Mouse (Mus musculus): Measurements from ENCODE around the gene Mmp13. TPM values are rescaled to one million over a fixed set of nuclear protein-coding genes. Genes with fewer than 3 reads are reported as not detected.
"Not testable (repeated sequence)": the region's sequence is repeated elsewhere in the genome, so short reads cannot be mapped to it uniquely, and the experiment has no call there.

The Mmp13 gene
- polyA plus RNA-seq (2014; fragmentation: Nextera tagmentation; extraction: Ambion mirVana) = not detected in 2 replicates

DNA sequence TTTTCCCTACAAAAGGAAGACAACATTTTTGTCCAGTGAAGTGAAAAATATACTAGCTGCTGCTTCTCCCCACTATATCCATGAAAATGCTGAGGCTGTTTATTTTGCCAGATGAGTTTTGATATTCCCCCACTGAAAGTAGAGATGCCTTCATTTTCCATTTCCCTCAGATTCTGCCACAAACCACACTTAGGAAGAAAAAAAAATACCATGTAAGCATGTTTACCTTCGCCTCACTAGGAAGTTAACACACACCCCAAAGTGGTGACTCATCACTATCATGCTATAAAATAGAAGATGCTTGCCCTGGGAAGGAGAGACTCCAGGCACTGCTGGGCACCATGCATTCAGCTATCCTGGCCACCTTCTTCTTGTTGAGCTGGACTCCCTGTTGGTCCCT is at the start of gene Mmp13:
Gene Mmp13, plus strand, starts transcription at position 301 of the 400 bp plus-strand sequence.
- 79% methylated on average over 1 of the region's 1 CpGs for WGBS
- DNase-seq (ENCODE audit: low spot score) = no peak
- H3K27me3 ChIP-seq (ENCODE audit: control insufficient read depth, insufficient read depth, low read length) = no peaks in the 10 kb centered on the region

DNA sequence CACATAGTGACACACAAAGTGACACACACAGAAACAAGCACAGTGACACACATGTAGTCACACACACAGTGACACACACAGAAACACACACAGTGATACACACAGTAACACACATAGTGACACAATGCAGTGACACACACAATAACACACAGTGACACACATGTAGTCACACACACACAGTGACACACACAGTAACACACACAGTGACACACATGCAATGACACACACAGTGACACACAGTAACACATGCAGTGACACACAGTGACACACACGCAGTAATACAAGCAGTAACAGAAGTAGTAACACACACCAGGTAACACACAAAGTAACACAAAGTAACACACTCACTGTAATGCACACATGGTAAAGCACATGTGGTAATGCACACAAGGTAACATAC is 33.7 kb upstream of the Mmp13 start:
- Histone ChIP-seq H3K27ac (replicated peaks; ENCODE audit: low read depth, low read length) (no peak overlapping the region), H3K9ac (replicated peaks; ENCODE audit: low read length) (no peak overlapping the region), H3K36me3 (replicated peaks; ENCODE audit: control insufficient read depth, insufficient read depth, low read depth, low read length) (no peaks in the 10 kb centered on the region), H3K27me3 (ENCODE audit: control insufficient read depth, insufficient read depth, low read length) (no peaks in the 10 kb centered on the region), H3K9me3 (replicated peaks; ENCODE audit: control insufficient read depth, low read length) (no peaks in the 10 kb centered on the region), H3K4me1 (ENCODE audit: control insufficient read depth, insufficient read depth, low read length) (no peaks in the 10 kb centered on the region), H3K4me2 (ENCODE audit: low read depth, low read length) (no peak overlapping the region), H3K4me3 (ENCODE audit: low read depth, low read length) (no peak overlapping the region)
- DNase-seq (ENCODE audit: low spot score) (no peak), ATAC-seq (replicated peaks; ENCODE audit: insufficient number of reproducible peaks, low FRiP score, low TSS enrichment, low read depth) (no peak)
- 95% methylated on average over 1 of the region's 1 CpGs for WGBS

More for the DNA sequence above, at the start of gene Mmp13:
- H3K36me3 ChIP-seq (replicated peaks; ENCODE audit: control insufficient read depth, insufficient read depth, low read depth, low read length) = no peaks in the 10 kb centered on the region
- ATAC-seq (replicated peaks; ENCODE audit: insufficient number of reproducible peaks, low FRiP score, low TSS enrichment, low read depth) = no peak
- H3K9me3 ChIP-seq (replicated peaks; ENCODE audit: control insufficient read depth, low read length) = no peaks in the 10 kb centered on the region
- H3K4me1 ChIP-seq (ENCODE audit: control insufficient read depth, insufficient read depth, low read length) = no peaks in the 10 kb centered on the region
- H3K4me2 ChIP-seq (ENCODE audit: low read depth, low read length) = no peak within 1 kb of the TSS
- no peak within 1 kb of the TSS for H3K27ac ChIP-seq (replicated peaks; ENCODE audit: low read depth, low read length)
- H3K4me3 ChIP-seq (ENCODE audit: low read depth, low read length) = no peak within 1 kb of the TSS
- no peak within 1 kb of the TSS for H3K9ac ChIP-seq (replicated peaks; ENCODE audit: low read length)

DNA sequence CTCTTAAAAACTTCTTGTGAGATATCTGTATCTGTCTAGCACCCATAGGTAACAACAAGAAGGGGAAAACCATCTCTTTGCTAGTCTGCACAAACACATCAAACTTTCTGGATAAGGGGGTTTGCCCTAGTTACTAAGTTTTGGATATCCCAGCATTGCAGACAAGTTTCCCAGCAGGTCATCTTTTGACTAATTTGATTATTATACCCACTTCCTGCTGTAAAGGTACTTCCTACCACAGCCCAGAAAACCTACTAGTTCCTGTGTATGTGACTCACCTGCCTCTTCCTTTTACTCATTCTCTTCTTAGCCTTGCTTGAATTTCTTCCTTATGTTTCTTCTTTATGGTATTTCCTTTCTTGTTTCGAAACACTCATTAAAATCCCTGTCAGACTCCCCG is 32.3 kb upstream of the Mmp13 start:
- no peaks in the 10 kb centered on the region for H3K36me3 ChIP-seq (replicated peaks; ENCODE audit: control insufficient read depth, insufficient read depth, low read depth, low read length)
- no peak overlapping the region for H3K4me2 ChIP-seq (ENCODE audit: low read depth, low read length)
- no peaks in the 10 kb centered on the region for H3K4me1 ChIP-seq (ENCODE audit: control insufficient read depth, insufficient read depth, low read length)
- H3K4me3 ChIP-seq (ENCODE audit: low read depth, low read length) = no peak overlapping the region
- no peak overlapping the region for H3K27ac ChIP-seq (replicated peaks; ENCODE audit: low read depth, low read length)
- ATAC-seq (replicated peaks; ENCODE audit: insufficient number of reproducible peaks, low FRiP score, low TSS enrichment, low read depth) (no peak), DNase-seq (ENCODE audit: low spot score) (no peak)
- no peak overlapping the region for H3K9ac ChIP-seq (replicated peaks; ENCODE audit: low read length)
- H3K27me3 ChIP-seq (ENCODE audit: control insufficient read depth, insufficient read depth, low read length) = no peaks in the 10 kb centered on the region
- no peaks in the 10 kb centered on the region for H3K9me3 ChIP-seq (replicated peaks; ENCODE audit: control insufficient read depth, low read length)
- 75% methylated on average over 2 of the region's 2 CpGs for WGBS

DNA sequence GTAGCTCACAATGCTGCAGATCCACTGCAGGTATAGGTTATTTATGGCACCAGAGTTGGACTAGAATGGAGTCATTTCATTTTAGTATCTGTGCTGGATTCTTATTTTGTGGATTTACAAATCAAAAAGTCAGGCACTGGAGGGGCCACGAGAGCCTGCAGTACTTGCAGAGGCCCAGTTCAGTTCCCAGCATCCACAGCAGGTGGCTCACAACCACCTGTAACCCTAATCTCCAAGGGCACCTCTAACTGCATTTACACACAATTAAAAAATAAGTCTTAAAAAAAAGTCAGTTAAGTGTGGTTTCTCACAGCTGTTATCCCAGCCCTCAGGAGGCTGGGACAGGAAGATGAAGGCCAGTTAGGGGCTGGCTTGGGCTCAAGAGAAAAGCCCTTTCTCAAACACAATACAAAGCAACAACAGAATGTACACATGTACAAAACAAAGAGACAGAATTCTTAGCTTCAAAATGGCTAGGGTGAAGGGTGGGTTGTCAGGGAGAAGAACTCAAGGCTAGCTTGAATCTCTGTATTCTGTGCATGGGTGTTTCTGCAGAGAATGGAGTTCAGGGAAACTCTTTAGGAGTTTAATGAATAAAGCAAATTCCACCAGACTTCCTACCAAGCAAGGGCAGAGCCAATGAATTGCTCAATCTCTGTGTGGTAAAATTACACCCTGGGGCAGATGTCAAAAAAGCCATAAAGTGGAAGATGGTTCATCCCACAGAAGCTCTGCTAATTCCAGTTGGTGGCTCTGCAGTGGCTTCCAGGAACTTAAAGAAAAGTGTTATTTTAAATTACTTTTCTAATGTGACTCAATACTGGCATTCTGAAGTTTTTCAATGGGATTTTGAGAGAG is 19.3 kb upstream of the Mmp13 start:
- H3K4me2 ChIP-seq (ENCODE audit: low read depth, low read length) = no peak overlapping the region
- no peak overlapping the region for H3K27ac ChIP-seq (replicated peaks; ENCODE audit: low read depth, low read length)
- ATAC-seq (replicated peaks; ENCODE audit: insufficient number of reproducible peaks, low FRiP score, low TSS enrichment, low read depth) (no peak), DNase-seq (ENCODE audit: low spot score) (no peak)
- H3K36me3 ChIP-seq (replicated peaks; ENCODE audit: control insufficient read depth, insufficient read depth, low read depth, low read length) = no peaks in the 10 kb centered on the region
- no peak overlapping the region for H3K9ac ChIP-seq (replicated peaks; ENCODE audit: low read length)
- no peaks in the 10 kb centered on the region for H3K27me3 ChIP-seq (ENCODE audit: control insufficient read depth, insufficient read depth, low read length)
- H3K4me1 ChIP-seq (ENCODE audit: control insufficient read depth, insufficient read depth, low read length) = no peaks in the 10 kb centered on the region
- WGBS = 78% methylated on average over 1 of the region's 1 CpGs
- H3K9me3 ChIP-seq (replicated peaks; ENCODE audit: control insufficient read depth, low read length) = no peaks in the 10 kb centered on the region
- no peak overlapping the region for H3K4me3 ChIP-seq (ENCODE audit: low read depth, low read length)

DNA sequence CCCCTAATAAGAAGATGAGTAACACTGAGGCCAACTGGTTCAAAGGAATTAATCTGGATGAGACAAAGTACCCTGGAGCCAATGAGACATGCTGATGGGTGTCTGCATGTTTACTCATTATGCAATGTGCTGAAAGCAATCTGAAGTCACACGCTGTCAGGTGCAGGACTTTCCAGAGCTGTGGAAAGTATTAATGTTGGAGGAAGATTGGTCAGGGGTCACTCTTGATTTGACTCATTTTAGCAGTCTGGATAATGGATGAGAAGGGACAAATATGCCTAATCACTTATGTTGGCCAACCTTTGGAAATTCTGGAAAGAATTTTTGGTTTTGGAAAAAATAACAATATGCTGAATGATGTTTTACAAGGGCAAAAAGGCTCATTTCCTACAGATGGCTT is 10.6 kb upstream of the Mmp13 start:
- H3K4me2 ChIP-seq (ENCODE audit: low read depth, low read length) = no peak overlapping the region
- no peaks in the 10 kb centered on the region for H3K36me3 ChIP-seq (replicated peaks; ENCODE audit: control insufficient read depth, insufficient read depth, low read depth, low read length)
- 89% methylated on average over 1 of the region's 1 CpGs for WGBS
- H3K4me1 ChIP-seq (ENCODE audit: control insufficient read depth, insufficient read depth, low read length) = no peaks in the 10 kb centered on the region
- DNase-seq (ENCODE audit: low spot score) (no peak), ATAC-seq (replicated peaks; ENCODE audit: insufficient number of reproducible peaks, low FRiP score, low TSS enrichment, low read depth) (no peak)
- no peak overlapping the region for H3K4me3 ChIP-seq (ENCODE audit: low read depth, low read length)
- H3K27ac ChIP-seq (replicated peaks; ENCODE audit: low read depth, low read length) = no peak overlapping the region
- no peak overlapping the region for H3K9ac ChIP-seq (replicated peaks; ENCODE audit: low read length)
- no peaks in the 10 kb centered on the region for H3K9me3 ChIP-seq (replicated peaks; ENCODE audit: control insufficient read depth, low read length)
- no peaks in the 10 kb centered on the region for H3K27me3 ChIP-seq (ENCODE audit: control insufficient read depth, insufficient read depth, low read length)

DNA sequence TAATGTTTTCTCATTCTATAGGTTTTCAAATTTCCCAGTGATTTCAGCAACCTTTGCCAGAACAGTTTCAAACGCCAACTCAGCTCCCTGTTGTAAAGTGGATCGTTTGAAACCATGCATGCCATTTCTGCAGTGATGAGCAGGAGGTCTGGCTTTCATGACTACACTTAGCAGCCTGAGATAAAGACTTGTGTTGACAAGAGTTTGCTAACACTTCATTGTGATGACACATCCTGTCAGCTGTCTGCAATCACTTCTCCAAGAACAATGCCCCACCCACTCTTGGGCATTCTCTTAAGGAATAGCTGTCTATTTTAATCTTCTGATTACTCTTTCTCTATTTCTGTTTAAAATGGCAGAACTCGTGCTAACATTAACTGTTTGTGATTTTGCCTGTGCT is 2.2 kb upstream of the Mmp13 start:
- Histone ChIP-seq H3K4me2 (ENCODE audit: low read depth, low read length) (no peak overlapping the region), H3K4me1 (ENCODE audit: control insufficient read depth, insufficient read depth, low read length) (no peaks in the 10 kb centered on the region), H3K4me3 (ENCODE audit: low read depth, low read length) (no peak overlapping the region), H3K9ac (replicated peaks; ENCODE audit: low read length) (no peak overlapping the region), H3K9me3 (replicated peaks; ENCODE audit: control insufficient read depth, low read length) (no peaks in the 10 kb centered on the region), H3K27me3 (ENCODE audit: control insufficient read depth, insufficient read depth, low read length) (no peaks in the 10 kb centered on the region), H3K36me3 (replicated peaks; ENCODE audit: control insufficient read depth, insufficient read depth, low read depth, low read length) (no peaks in the 10 kb centered on the region), H3K27ac (replicated peaks; ENCODE audit: low read depth, low read length) (no peak overlapping the region)
- WGBS = 59% methylated on average over 3 of the region's 3 CpGs
- ATAC-seq (replicated peaks; ENCODE audit: insufficient number of reproducible peaks, low FRiP score, low TSS enrichment, low read depth) (no peak), DNase-seq (ENCODE audit: low spot score) (no peak)

DNA sequence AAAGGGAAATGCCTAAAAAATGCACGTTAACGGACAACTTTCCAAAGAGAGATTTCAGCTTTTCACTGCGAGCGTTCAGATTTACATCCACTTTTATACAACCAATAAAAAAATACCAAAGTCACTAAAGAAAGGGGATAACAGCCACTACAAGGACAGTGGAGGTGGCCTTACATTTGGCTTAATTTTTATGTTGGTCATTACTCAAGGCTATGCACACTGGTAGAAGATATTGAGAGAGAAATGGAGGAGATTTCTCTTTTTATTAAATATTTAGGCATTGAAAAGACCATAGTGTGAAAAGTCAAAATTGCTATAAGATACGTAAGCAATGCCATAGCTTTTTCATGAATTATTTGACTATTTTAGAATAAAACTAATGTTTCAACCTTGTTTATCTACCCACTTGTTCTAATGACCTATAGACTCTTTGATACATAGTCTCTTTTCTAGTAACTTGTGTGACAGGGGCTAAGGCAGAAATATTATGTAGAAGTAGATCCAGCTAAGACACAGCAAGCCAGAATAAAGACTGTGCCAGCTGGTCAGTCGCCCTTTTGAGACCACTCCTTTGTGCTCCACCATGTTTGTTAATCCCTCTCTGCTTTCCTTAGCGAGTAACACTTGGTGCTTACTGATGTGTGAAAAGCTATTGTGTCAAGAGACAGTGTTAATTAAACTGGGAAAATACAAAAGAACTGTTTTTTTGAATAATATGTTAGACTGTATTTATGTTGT is 10.4 kb downstream of the Mmp13 start:
- Histone ChIP-seq H3K4me1 (ENCODE audit: control insufficient read depth, insufficient read depth, low read length) (no peaks in the 10 kb centered on the region), H3K27ac (replicated peaks; ENCODE audit: low read depth, low read length) (no peak overlapping the region), H3K9me3 (replicated peaks; ENCODE audit: control insufficient read depth, low read length) (no peaks in the 10 kb centered on the region), H3K4me3 (ENCODE audit: low read depth, low read length) (no peak overlapping the region), H3K4me2 (ENCODE audit: low read depth, low read length) (no peak overlapping the region), H3K36me3 (replicated peaks; ENCODE audit: control insufficient read depth, insufficient read depth, low read depth, low read length) (no peaks in the 10 kb centered on the region), H3K27me3 (ENCODE audit: control insufficient read depth, insufficient read depth, low read length) (no peaks in the 10 kb centered on the region), H3K9ac (replicated peaks; ENCODE audit: low read length) (no peak overlapping the region)
- WGBS = 79% methylated on average over 7 of the region's 7 CpGs
- DNase-seq (ENCODE audit: low spot score) = peak; percentile 1
- no peak for ATAC-seq (replicated peaks; ENCODE audit: insufficient number of reproducible peaks, low FRiP score, low TSS enrichment, low read depth)

DNA sequence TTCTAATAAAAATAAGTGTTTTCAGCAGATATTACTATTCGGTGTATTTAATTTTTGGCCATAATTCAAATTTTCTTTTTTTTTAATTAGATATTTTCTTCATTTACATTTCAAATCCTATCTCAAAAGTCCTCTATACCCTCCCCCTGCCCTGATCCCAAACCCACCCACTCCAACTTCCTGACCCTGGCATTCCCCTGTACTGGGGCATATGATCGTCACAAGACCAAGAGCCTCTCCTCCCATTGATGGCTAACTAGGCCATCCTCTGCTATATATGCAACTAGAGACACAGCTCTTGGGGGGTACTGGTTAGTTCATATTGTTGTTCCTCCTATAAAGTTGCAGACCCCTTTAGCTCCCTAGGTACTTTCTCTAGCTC is 11.0 kb downstream of the Mmp13 start:
- not testable (repeated sequence) for H3K4me1 ChIP-seq (ENCODE audit: control insufficient read depth, insufficient read depth, low read length); ATAC-seq (replicated peaks; ENCODE audit: insufficient number of reproducible peaks, low FRiP score, low TSS enrichment, low read depth); H3K9ac ChIP-seq (replicated peaks; ENCODE audit: low read length); H3K9me3 ChIP-seq (replicated peaks; ENCODE audit: control insufficient read depth, low read length); H3K36me3 ChIP-seq (replicated peaks; ENCODE audit: control insufficient read depth, insufficient read depth, low read depth, low read length); DNase-seq (ENCODE audit: low spot score); H3K27ac ChIP-seq (replicated peaks; ENCODE audit: low read depth, low read length); H3K4me2 ChIP-seq (ENCODE audit: low read depth, low read length); H3K27me3 ChIP-seq (ENCODE audit: control insufficient read depth, insufficient read depth, low read length); H3K4me3 ChIP-seq (ENCODE audit: low read depth, low read length)
- 83% methylated on average over 2 of the region's 2 CpGs for WGBS
